Mouse (Mus musculus): ENCODE data around the gene Nek4.

Gene Nek4

DNA sequence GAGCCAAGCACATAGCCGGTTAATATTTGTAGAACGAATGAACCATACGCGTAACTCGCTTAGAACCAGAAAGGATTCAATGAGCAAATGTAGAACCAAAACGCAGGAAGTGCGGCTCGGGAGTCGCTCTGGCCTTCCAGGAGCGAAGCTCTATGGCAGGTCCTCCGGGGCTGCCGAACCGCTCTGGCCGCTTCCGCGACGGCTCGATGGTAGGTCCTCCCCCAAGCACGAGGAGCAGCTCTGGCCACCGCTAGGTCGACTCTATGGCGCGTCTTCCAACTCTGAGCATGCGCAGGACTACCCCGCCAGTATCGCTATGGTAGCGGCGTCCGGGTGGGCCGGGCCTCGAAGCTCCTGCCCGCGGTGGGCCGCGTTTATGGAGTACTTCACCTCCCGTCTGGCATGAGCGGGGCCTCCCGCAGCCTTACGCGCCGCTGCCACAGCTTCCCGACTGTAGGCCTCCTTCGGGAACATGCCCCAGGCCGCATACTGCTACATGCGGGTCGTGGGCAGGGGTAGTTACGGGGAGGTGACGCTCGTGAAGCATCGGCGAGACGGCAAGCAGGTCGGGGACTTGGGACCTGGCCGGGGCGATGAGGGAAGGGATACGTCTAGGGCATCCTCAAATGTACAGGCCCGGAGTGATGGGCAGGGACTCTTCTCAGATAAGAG, at the start of gene Nek4:
Nek4 (plus strand) TSS at position 224 of the 672 bp plus-strand sequence.
- Histone ChIP-seq H3K36me3 (ENCODE audit: control insufficient read depth, insufficient read depth, low read length, poor library complexity, severe bottlenecking) (no peaks in the 10 kb centered on the region), H3K27me3 (ENCODE audit: control insufficient read depth, insufficient read depth, low read length, poor library complexity, severe bottlenecking) (no peaks in the 10 kb centered on the region)
- DNase-seq (ENCODE audit: low read depth, low spot score), result peak; percentile 97

DNA sequence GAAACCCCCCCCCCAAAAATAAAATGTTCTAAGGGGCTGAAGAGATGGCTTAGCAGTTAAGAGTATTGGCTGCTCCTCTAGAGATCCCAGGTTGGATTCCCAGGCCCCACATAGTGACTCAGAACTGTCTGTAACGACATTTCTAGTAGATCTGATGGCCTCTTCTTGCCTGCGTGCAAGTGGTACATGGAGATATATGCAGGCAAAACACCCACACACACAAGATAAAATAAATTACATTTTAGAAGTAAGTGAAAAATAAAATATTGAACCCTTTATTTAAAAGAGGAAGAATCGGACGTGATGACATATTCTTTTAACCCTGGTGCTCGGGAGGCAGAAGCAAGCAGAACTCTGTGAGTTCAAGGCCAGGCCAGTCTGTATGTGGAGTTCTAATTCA, 48.5 kb upstream of the Nek4 start:
- DNase-seq (ENCODE audit: low read depth, low spot score), result no peak
- H3K27me3 ChIP-seq (ENCODE audit: control insufficient read depth, insufficient read depth, low read length, poor library complexity, severe bottlenecking), result no peaks in the 10 kb centered on the region
- H3K36me3 ChIP-seq (ENCODE audit: control insufficient read depth, insufficient read depth, low read length, poor library complexity, severe bottlenecking), result no peaks in the 10 kb centered on the region

DNA sequence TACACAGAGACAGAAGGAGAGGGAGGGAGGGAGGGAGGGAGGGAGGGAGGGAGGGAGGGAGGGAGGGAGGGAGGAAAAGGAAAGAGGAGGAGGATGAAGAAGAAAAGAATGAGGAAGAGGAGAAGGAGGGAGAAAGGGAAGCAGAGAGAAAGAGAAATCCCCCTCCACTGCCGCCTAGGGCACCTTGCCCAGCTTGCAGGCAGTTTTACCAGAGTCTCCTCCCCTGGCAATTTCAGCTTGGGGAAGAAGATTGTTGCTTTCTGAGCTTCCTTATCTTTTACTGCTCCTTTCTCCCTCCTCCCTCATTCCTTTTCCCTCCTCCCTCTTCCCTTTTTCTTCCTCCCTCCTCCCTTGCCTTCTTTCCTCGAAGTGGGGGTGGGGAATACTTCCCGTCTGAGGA, 48.1 kb upstream of the Nek4 start:
- no peaks in the 10 kb centered on the region for H3K27me3 ChIP-seq (ENCODE audit: control insufficient read depth, insufficient read depth, low read length, poor library complexity, severe bottlenecking)
- H3K36me3 ChIP-seq (ENCODE audit: control insufficient read depth, insufficient read depth, low read length, poor library complexity, severe bottlenecking), result no peaks in the 10 kb centered on the region
- DNase-seq (ENCODE audit: low read depth, low spot score), result no peak

DNA sequence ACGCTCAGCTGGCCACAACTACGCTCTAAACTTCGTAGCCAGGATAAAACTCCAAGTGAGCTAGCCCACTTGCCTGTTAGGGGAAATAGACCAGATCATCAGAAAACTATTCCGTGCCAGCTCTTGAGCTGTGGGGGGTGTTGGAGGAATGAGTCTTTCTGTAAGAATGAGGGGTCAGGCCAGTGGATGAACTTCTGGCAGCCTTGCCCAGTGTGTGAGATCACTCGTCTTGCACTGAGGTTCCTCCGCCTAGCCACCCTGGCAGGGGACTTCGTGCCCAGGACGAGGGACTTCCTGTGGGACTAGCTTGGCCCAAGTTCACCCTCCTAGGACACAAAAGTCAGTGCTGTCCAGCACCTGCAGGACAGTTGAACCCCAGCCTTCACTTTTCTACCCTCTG, 46.9 kb upstream of the Nek4 start:
- no peaks in the 10 kb centered on the region for H3K27me3 ChIP-seq (ENCODE audit: control insufficient read depth, insufficient read depth, low read length, poor library complexity, severe bottlenecking)
- no peaks in the 10 kb centered on the region for H3K36me3 ChIP-seq (ENCODE audit: control insufficient read depth, insufficient read depth, low read length, poor library complexity, severe bottlenecking)
- DNase-seq (ENCODE audit: low read depth, low spot score), result no peak

DNA sequence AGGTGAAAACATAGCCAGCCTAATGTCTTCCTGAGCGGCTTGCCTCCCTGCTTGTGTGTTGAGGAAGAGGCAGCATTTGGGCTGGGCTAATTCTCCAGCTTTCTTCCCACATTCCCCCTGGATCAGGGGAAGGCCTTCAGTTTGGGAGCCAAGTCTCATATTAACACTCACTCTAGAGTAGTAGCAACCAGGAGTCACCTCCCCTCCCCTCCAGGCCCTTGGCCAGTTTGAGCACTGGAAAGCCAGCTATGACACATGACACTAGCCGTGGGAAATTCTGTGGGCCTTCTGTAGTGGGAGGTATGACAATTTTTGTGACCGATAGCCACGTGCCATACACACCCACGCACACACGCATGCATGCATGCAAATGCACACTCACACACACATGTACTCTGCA, 45.2 kb upstream of the Nek4 start:
- no peaks in the 10 kb centered on the region for H3K36me3 ChIP-seq (ENCODE audit: control insufficient read depth, insufficient read depth, low read length, poor library complexity, severe bottlenecking)
- H3K27me3 ChIP-seq (ENCODE audit: control insufficient read depth, insufficient read depth, low read length, poor library complexity, severe bottlenecking), result no peaks in the 10 kb centered on the region
- DNase-seq (ENCODE audit: low read depth, low spot score), result no peak

DNA sequence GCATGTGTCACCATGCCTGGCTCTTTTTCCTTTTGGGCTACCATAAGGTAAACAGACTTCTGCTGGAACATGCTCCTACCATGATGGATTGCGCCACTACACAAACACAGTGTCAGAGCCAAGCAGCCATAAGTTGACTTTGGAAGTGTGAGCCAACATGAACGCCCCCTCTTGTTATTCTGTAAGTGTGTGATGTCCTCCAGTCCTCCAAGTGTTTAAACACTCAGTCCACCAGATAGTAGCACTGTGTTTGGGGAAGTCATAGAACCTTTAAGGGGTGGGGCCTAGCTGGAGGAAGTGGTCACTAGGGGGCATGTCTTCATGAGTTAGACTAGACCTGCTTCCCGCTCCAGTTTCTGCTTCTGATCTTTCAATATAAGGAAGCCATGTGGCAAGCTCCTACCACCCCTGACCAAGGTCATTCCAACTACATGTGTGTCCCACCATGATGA, 43.3 kb upstream of the Nek4 start:
- peak; percentile 54 for DNase-seq (ENCODE audit: low read depth, low spot score)
- H3K27me3 ChIP-seq (ENCODE audit: control insufficient read depth, insufficient read depth, low read length, poor library complexity, severe bottlenecking), result no peaks in the 10 kb centered on the region
- no peaks in the 10 kb centered on the region for H3K36me3 ChIP-seq (ENCODE audit: control insufficient read depth, insufficient read depth, low read length, poor library complexity, severe bottlenecking)

DNA sequence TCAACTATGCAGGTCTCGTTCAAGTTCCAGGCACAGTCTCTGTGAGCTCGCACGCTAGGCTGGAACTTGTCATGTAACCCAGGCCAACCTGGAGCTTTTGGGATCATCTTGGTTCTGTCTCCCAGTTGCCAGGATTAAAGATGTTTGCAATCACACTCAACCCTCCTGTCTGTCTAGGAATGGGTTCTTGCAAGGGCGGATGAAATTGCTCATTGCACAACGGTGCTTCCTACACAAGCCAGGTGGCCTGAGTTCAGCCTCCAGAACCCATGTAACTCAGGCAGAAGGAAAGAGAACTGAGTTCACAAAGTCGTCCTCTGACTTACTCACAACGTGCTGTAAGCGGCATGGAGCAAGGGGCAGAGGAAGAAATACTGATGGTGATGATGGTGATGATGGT, 40.0 kb upstream of the Nek4 start:
- no peak for DNase-seq (ENCODE audit: low read depth, low spot score)
- Histone ChIP-seq H3K27me3 (ENCODE audit: control insufficient read depth, insufficient read depth, low read length, poor library complexity, severe bottlenecking) (no peaks in the 10 kb centered on the region), H3K36me3 (ENCODE audit: control insufficient read depth, insufficient read depth, low read length, poor library complexity, severe bottlenecking) (no peaks in the 10 kb centered on the region)

DNA sequence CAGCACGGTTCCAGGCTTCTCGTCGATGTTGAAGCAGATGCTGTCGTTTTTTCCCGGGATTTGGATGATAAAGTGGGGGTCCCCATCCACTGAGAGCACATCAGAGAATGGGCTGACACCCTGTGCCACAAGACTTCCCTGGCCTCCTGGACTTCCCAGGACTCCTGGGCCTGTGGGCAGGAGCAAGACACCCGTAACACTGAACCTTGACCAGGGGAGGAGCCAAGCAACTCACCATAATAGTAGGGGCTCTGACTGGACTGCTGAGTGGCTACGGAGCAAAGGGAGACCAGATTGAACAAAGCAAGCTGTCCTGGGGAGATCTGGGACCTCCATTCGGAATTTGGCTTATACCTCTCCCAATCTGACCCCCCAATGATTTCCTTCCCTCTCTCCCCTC, 38.5 kb upstream of the Nek4 start:
- no peak for DNase-seq (ENCODE audit: low read depth, low spot score)
- H3K36me3 ChIP-seq (ENCODE audit: control insufficient read depth, insufficient read depth, low read length, poor library complexity, severe bottlenecking), result no peaks in the 10 kb centered on the region
- H3K27me3 ChIP-seq (ENCODE audit: control insufficient read depth, insufficient read depth, low read length, poor library complexity, severe bottlenecking), result no peaks in the 10 kb centered on the region

DNA sequence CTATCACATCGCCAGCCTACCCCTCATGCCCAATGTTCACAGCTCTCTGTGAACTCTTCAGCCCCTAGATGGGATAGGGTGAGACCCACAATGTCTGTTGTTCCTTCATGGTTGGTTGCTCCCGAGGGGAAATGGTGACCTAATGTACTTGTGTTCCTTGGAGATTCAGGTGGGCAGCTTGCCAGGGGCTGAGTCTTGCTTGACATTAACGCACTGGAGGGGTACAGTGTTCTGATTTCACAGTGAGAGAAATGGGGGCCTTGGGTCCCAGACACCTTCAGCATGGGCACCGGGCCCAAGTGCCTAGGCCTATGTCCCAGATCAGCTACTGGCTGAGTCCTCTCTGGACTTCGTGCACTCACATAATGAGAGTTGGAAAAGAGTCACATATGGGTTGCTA, 37.8 kb upstream of the Nek4 start:
- DNase-seq (ENCODE audit: low read depth, low spot score), result no peak
- Histone ChIP-seq H3K36me3 (ENCODE audit: control insufficient read depth, insufficient read depth, low read length, poor library complexity, severe bottlenecking) (no peaks in the 10 kb centered on the region), H3K27me3 (ENCODE audit: control insufficient read depth, insufficient read depth, low read length, poor library complexity, severe bottlenecking) (no peaks in the 10 kb centered on the region)

DNA sequence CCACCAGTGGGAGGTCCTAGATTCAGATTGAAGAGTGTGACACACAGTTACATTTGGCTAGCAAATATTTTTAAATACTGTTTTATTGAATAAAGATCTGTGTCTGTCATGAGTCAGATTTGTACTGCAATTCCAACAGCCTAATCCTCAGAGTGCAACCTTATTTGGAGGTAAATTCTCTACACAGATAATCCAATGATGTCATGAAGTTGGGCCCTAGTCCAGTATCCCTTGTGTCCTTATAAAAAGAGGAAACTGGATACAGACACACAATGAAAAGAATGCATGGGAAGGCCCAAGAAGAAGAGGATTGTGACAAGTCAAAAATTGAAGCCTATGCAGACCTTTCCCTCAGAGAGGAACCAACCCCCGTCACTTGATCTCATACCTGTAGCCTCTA, 34.7 kb upstream of the Nek4 start:
- H3K36me3 ChIP-seq (ENCODE audit: control insufficient read depth, insufficient read depth, low read length, poor library complexity, severe bottlenecking), result no peaks in the 10 kb centered on the region
- no peak for DNase-seq (ENCODE audit: low read depth, low spot score)
- H3K27me3 ChIP-seq (ENCODE audit: control insufficient read depth, insufficient read depth, low read length, poor library complexity, severe bottlenecking), result no peaks in the 10 kb centered on the region

DNA sequence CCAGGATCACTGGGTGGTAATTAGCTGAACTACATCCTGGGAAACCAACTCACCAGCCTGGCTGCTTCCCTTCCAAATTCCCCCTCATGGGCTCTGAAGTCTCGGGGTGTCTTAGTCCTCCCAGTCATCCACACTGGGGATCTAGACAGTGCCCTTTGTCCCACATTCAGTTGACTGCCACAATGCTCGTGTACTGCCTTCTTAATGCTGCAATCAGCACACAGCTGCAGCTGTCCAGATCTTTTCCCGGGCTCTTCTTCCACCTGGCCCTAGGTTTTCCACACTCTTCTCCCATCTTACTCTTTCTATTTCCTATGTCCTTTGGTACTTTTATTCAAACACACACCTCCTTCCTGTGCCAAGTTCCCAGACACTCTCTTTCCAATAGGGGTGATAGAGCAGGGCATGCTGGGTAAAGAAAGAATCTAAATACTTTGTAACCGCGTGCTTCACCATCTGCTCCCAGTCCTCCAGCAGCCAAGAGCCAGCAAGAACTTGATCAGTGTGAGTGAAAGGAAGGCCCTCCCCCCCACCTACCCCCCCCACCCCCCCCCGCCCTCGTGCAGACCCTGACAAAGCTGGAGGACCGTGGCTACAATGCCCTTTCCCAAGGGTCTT, 29.0 kb upstream of the Nek4 start:
- no peak for DNase-seq (ENCODE audit: low read depth, low spot score)
- H3K27me3 ChIP-seq (ENCODE audit: control insufficient read depth, insufficient read depth, low read length, poor library complexity, severe bottlenecking), result no peaks in the 10 kb centered on the region
- no peaks in the 10 kb centered on the region for H3K36me3 ChIP-seq (ENCODE audit: control insufficient read depth, insufficient read depth, low read length, poor library complexity, severe bottlenecking)

DNA sequence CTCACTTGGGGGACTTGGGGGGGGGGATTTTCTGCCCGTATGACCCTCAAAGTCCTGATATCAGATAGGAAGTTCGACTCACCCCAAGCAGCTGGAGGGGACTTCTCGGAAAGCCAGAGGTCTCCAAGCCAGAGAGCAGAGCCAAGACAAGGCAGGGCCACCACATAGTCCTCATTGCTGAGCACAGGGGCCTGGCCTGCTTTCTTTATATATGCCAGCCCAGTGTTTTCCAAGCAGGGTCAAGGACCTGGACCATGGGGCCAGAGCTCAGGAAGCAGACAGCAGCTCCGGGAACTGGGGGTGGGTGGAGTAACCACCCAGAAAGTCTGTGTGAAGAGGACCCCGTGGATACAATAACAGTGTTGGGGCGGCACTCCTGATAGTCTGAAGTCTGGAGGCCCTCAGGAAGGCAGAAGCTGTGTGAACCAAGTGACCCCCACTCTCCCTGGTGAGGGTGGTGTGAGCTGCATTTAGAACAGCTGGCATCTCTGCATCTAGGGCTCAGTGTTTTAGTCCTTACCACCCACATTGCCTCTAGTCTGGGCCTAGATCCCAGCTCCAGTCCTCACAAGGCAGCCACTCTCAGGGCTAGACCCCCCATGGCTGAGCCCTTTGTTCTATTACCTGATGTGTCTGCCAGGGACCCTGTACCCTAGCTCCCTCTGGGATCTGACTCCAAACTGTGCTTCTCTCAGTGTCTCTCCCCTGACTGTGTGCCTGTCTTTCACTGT, 27.6 kb upstream of the Nek4 start, which contains the start of gene Itih3:
Itih3 (minus strand) TSS at position 386 of the 731 bp plus-strand sequence.
- no peaks in the 10 kb centered on the region for H3K27me3 ChIP-seq (ENCODE audit: control insufficient read depth, insufficient read depth, low read length, poor library complexity, severe bottlenecking)
- no peak for DNase-seq (ENCODE audit: low read depth, low spot score)
- no peaks in the 10 kb centered on the region for H3K36me3 ChIP-seq (ENCODE audit: control insufficient read depth, insufficient read depth, low read length, poor library complexity, severe bottlenecking)

DNA sequence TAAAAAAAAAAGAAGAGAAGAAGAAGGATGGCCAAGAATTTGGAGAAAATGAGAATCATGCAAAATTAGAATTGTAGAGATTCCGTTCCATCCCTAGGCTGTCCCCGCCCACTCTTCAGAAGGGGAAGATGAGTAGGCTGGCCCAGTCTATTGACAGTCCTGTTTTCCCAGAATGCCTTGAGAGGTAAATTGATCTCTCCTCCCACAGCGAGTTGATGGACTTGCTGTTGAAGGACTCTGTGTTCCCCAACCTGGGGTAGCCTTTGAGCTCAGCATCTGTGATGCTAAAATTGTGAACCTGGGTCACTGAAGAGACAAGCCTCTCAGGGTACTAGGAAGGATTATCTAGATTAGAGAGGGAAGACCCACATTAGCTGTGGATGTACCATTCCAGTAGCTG, 25.7 kb upstream of the Nek4 start:
- no peaks in the 10 kb centered on the region for H3K36me3 ChIP-seq (ENCODE audit: control insufficient read depth, insufficient read depth, low read length, poor library complexity, severe bottlenecking)
- DNase-seq (ENCODE audit: low read depth, low spot score), result no peak
- no peaks in the 10 kb centered on the region for H3K27me3 ChIP-seq (ENCODE audit: control insufficient read depth, insufficient read depth, low read length, poor library complexity, severe bottlenecking)

DNA sequence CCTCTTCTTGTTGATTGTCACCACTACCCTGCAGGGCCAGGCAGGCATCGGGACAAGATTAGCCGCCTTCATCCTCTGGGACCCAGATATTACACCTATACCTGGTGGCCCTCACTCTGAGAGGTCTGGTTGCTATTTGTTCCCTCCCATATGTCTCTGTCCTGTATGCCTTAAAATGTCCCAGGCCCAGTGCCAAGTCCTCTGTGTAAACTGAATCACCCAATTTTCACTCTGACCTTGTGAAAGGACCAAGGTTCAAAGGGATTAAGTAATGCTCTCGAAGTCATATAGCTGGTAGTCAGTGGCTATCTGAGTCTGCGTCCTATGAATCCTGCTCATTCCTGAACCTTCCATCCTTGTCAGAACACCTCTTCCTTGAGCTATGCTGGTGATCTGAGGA, 20.8 kb upstream of the Nek4 start:
- no peaks in the 10 kb centered on the region for H3K27me3 ChIP-seq (ENCODE audit: control insufficient read depth, insufficient read depth, low read length, poor library complexity, severe bottlenecking)
- no peak for DNase-seq (ENCODE audit: low read depth, low spot score)
- H3K36me3 ChIP-seq (ENCODE audit: control insufficient read depth, insufficient read depth, low read length, poor library complexity, severe bottlenecking), result no peaks in the 10 kb centered on the region

DNA sequence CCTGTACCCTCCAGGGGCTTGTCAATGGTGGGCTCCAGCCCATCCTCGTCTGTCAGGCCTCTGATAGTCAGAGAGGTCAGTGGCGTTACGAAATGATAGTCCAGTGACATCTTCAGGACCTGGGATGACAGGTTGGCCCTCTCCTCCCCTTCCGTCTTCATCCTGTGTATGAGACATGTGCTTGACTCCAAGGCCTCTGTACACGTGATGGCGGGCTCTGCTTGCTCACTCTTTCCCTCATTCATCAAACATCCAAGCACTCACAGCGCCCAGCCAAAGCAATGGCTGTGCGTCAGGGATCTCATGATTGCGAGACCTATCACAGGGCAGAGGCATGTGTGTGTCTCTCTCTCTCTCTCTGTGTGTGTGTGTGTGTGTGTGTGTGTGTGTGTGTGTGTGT, 17.8 kb upstream of the Nek4 start:
- H3K36me3 ChIP-seq (ENCODE audit: control insufficient read depth, insufficient read depth, low read length, poor library complexity, severe bottlenecking), result no peaks in the 10 kb centered on the region
- H3K27me3 ChIP-seq (ENCODE audit: control insufficient read depth, insufficient read depth, low read length, poor library complexity, severe bottlenecking), result no peaks in the 10 kb centered on the region
- no peak for DNase-seq (ENCODE audit: low read depth, low spot score)
